Mouse (Mus musculus) limb, embryonic 14.5 days (tissue): ENCODE measurements around the gene Sac3d1. TPM values are rescaled to one million over a fixed set of nuclear protein-coding genes. Genes with fewer than 3 reads are reported as not detected.
"Not testable (repeated sequence)": the region's sequence is repeated elsewhere in the genome, so short reads cannot be mapped to it uniquely, and the experiment has no call there.

Experiments
- ATAC-seq: fragments of 200-750 bp; cut with Nextera tagmentation; 2 replicates; pipeline ENCODE4 v1.8.0; 2017; ENCODE audit warnings: low read depth, moderate number of reproducible peaks, moderate TSS enrichment; ENCODE audit not compliant: low FRiP score
- DNase-seq: peaks from one replicate; pipeline ENCODE4 v3.0.0-alpha.2; 2015; ENCODE audit warnings: low spot score
- H3K27ac ChIP-seq: fragments of 300-500 bp; sonication (generic); replicated peaks from 2 replicates; pipeline ENCODE4 v1.5.1; 2014; ENCODE audit warnings: low read depth, mild to moderate bottlenecking, low read length, moderate library complexity, mixed read lengths
- H3K27me3 ChIP-seq: fragments of 300-500 bp; sonication (generic); 2 replicates; pipeline ENCODE4 v1.6.1; 2014; ENCODE audit warnings: low read length, mixed read lengths; ENCODE audit not compliant: control insufficient read depth, insufficient read depth
- H3K36me3 ChIP-seq: fragments of 300-500 bp; sonication (generic); 2 replicates; pipeline ENCODE4 v1.6.1; 2014; ENCODE audit warnings: mild to moderate bottlenecking, low read length, moderate library complexity, mixed read lengths; ENCODE audit not compliant: control insufficient read depth, insufficient read depth
- H3K4me1 ChIP-seq: fragments of 300-500 bp; sonication (generic); 2 replicates; pipeline ENCODE4 v1.6.1; 2014; ENCODE audit warnings: antibody characterized with exemption, low read length, mixed read lengths; ENCODE audit not compliant: control insufficient read depth, insufficient read depth
- H3K4me2 ChIP-seq: fragments of 300-500 bp; sonication (generic); replicated peaks from 2 replicates; pipeline ENCODE4 v1.6.1; 2014; ENCODE audit warnings: low read depth, mild to moderate bottlenecking, low read length, moderate library complexity; ENCODE audit not compliant: severe bottlenecking
- H3K4me3 ChIP-seq: fragments of 300-500 bp; sonication (generic); replicated peaks from 2 replicates; pipeline ENCODE4 v1.5.1; 2014; ENCODE audit warnings: low read length
- H3K9ac ChIP-seq: fragments of 300-500 bp; sonication (generic); 2 replicates; pipeline ENCODE4 v1.6.1; 2014; ENCODE audit warnings: mild to moderate bottlenecking, low read depth, low read length, moderate library complexity; ENCODE audit not compliant: severe bottlenecking
- H3K9me3 ChIP-seq: fragments of 300-500 bp; sonication (generic); 2 replicates; pipeline ENCODE4 v1.6.1; 2016; ENCODE audit warnings: low read length; ENCODE audit not compliant: control insufficient read depth
- POLR2A ChIP-seq: fragments of 200-500 bp; IDR thresholded peaks from 2 replicates; pipeline ENCODE4 v1.8.0; 2012; ENCODE audit warnings: inconsistent platforms, mild to moderate bottlenecking, moderate library complexity, borderline replicate concordance; ENCODE audit not compliant: insufficient read depth, insufficient read length; ENCODE audit errors: extremely low read depth
- WGBS: fragments of 180-500 bp; shearing (Covaris S2); extraction: QIAGEN DNeasy Blood & Tissue Kit; methylation state at CpG from one replicate; pipeline ENCODE4 v1.1.7; 2014; 5-methylcytosine and 5-hydroxymethylcytosine counted together
- polyA plus RNA-seq, 2 experiments: library from polyadenylated mRNA; depleted of rRNA in 1 of 2; stranded (reverse) in 1 of 2; unstranded in 1 of 2; fragments of >200 nt; fragmentation: Nextera tagmentation in 1 of 2; extraction: Ambion mirVana in 1 of 2; gene quantifications; 2 replicates each; pipeline versions ENCODE4 v1.2.1 to v1.2.3; 2012 to 2014

Gene Sac3d1
- polyA plus RNA-seq, 2 experiments: 45.6 to 55.9 TPM

GRCm38 (mm10) chr19:6139701-6140100 is 21.3 kb upstream of the Sac3d1 start:
- no peak overlapping the region for H3K27ac ChIP-seq
- H3K4me1 ChIP-seq: peaks cover 9% of the 10 kb centered on the region
- H3K4me2 ChIP-seq: peak overlapping the region; percentile 86
- TF ChIP-seq POLR2A: no peak
- WGBS: 91% methylated on average over 6 of the region's 6 CpGs
- peak overlapping the region; percentile 69 for H3K4me3 ChIP-seq
- H3K27me3 ChIP-seq: no peaks in the 10 kb centered on the region
- H3K36me3 ChIP-seq: peaks cover 20% of the 10 kb centered on the region
- H3K9ac ChIP-seq: peak overlapping the region; percentile 87
- H3K9me3 ChIP-seq: no peaks in the 10 kb centered on the region; the same call in 1 of the 2 replicates
- DNase-seq: no peak
- no peak for ATAC-seq

GRCm38 (mm10) chr19:6136397-6136796 is 17.9 kb upstream of the Sac3d1 start:
- Histone ChIP-seq H3K4me1 (peaks cover 9% of the 10 kb centered on the region), H3K9me3 (no peaks in the 10 kb centered on the region), H3K27me3 (no peaks in the 10 kb centered on the region), H3K36me3 (peaks cover 24% of the 10 kb centered on the region), H3K4me3 (no peak overlapping the region), H3K27ac (no peak overlapping the region), H3K4me2 (no peak overlapping the region), H3K9ac (no peak overlapping the region)
- ATAC-seq: no peak
- DNase-seq: no peak
- TF ChIP-seq POLR2A: no peak
- 87% methylated on average over 3 of the region's 3 CpGs for WGBS

- H3K27me3 ChIP-seq, H3K4me1 ChIP-seq, H3K4me3 ChIP-seq, ATAC-seq, DNase-seq, H3K9ac ChIP-seq, H3K4me2 ChIP-seq, H3K27ac ChIP-seq, H3K9me3 ChIP-seq: not testable (repeated sequence)
- WGBS: 50% methylated on average over 1 of the region's 1 CpGs
- peaks cover 19% of the 10 kb centered on the region for H3K36me3 ChIP-seq
These were observed 14.7 kb upstream of the Sac3d1 start for GRCm38 (mm10) chr19:6133197-6133596.

GRCm38 (mm10) chr19:6132171-6132827 is 13.8 kb upstream of the Sac3d1 start:
- H3K9ac ChIP-seq: no peak overlapping the region
- H3K9me3 ChIP-seq: no peaks in the 10 kb centered on the region
- peaks cover 19% of the 10 kb centered on the region for H3K36me3 ChIP-seq
- H3K4me1 ChIP-seq: peaks cover 3% of the 10 kb centered on the region; the same call in 1 of the 2 replicates
- no peak for ATAC-seq
- no peak for TF ChIP-seq POLR2A
- H3K27me3 ChIP-seq: no peaks in the 10 kb centered on the region
- no peak for DNase-seq
- H3K4me2 ChIP-seq: no peak overlapping the region
- no peak overlapping the region for H3K27ac ChIP-seq
- no peak overlapping the region for H3K4me3 ChIP-seq
- WGBS: 80% methylated on average over 7 of the region's 7 CpGs

- 79% methylated on average over 7 of the region's 7 CpGs for WGBS
- ATAC-seq, H3K9ac ChIP-seq, H3K9me3 ChIP-seq, H3K4me2 ChIP-seq, H3K27me3 ChIP-seq, DNase-seq, H3K4me1 ChIP-seq, H3K4me3 ChIP-seq, H3K27ac ChIP-seq: not testable (repeated sequence)
- H3K36me3 ChIP-seq: peaks cover 13% of the 10 kb centered on the region
These were observed 12.1 kb upstream of the Sac3d1 start for GRCm38 (mm10) chr19:6130414-6131128.
